Comparison of ENCODE assay signal across 32 mouse cellular contexts in genomic region chr13:116619105-116619504, GRCm38 (mm10).
"Had no signal": no experiment of that assay in that cellular context is flagged by ENCODE, and none has a peak within 500 bp of the region (broad histone marks: within the 10 kb centered on the region; RNA-seq: fewer than 3 reads in every experiment).

No protein-coding gene starts in this region.

- H3K4me2 ChIP-seq: limb, embryonic 12.5 days; limb, embryonic 13.5 days; limb, embryonic 15.5 days; liver, embryonic 11.5 days; liver, embryonic 12.5 days; liver, embryonic 13.5 days; liver, embryonic 15.5 days; lung, embryonic 14.5 days; lung, embryonic 15.5 days; midbrain, embryonic 11.5 days; midbrain, embryonic 12.5 days; midbrain, embryonic 13.5 days; midbrain, embryonic 15.5 days; neural tube, embryonic 12.5 days had no signal

- DNase-seq: left cerebral cortex, postnatal 4 days; liver; liver, embryonic 13.5 days; liver, postnatal 0 days; lung, adult 18-20 months; lung, adult 2 months; lung, embryonic 14.5 days; lung, postnatal 10 days; lung, postnatal 14 days; lung, postnatal 36 days; lung, postnatal 4 days; midbrain, embryonic 14.5 days had no signal

- H3K27me3 ChIP-seq: limb, embryonic 12.5 days; limb, embryonic 13.5 days; limb, embryonic 15.5 days; liver, embryonic 12.5 days; liver, embryonic 13.5 days; liver, embryonic 15.5 days; lung, embryonic 15.5 days; megakaryocyte, embryonic 14.5 days; midbrain, embryonic 12.5 days; midbrain, embryonic 13.5 days; midbrain, embryonic 15.5 days; neural tube, embryonic 12.5 days had no signal

- H3K4me1 ChIP-seq: limb, embryonic 10.5 days; limb, embryonic 12.5 days; limb, embryonic 13.5 days; limb, embryonic 15.5 days; liver, embryonic 12.5 days; liver, embryonic 13.5 days; liver, embryonic 15.5 days; lung, embryonic 15.5 days; megakaryocyte, embryonic 14.5 days; midbrain, embryonic 10.5 days; midbrain, embryonic 12.5 days; midbrain, embryonic 13.5 days; midbrain, embryonic 15.5 days; neural tube, embryonic 12.5 days had no signal

- H3K9ac ChIP-seq: limb, embryonic 12.5 days; limb, embryonic 13.5 days; limb, embryonic 15.5 days; liver, embryonic 12.5 days; liver, embryonic 13.5 days; liver, embryonic 14.5 days; liver, embryonic 15.5 days; liver, postnatal 0 days; lung, embryonic 14.5 days; lung, embryonic 15.5 days; midbrain, embryonic 12.5 days; midbrain, embryonic 13.5 days; midbrain, embryonic 15.5 days; neural tube, embryonic 12.5 days had no signal

- ATAC-seq: liver, embryonic 12.5 days; liver, postnatal 0 days; lung, postnatal 0 days; midbrain, embryonic 13.5 days; midbrain, embryonic 15.5 days; midbrain, embryonic 16.5 days had no signal

- H3K27ac ChIP-seq: limb, embryonic 10.5 days; limb, embryonic 12.5 days; limb, embryonic 13.5 days; limb, embryonic 15.5 days; liver, embryonic 12.5 days; liver, embryonic 13.5 days; liver, embryonic 14.5 days; liver, embryonic 15.5 days; lung, embryonic 15.5 days; macrophage; midbrain, embryonic 10.5 days; midbrain, embryonic 12.5 days; midbrain, embryonic 13.5 days; midbrain, embryonic 15.5 days; neural tube, embryonic 12.5 days had no signal

- H3K36me3 ChIP-seq: limb, embryonic 10.5 days; limb, embryonic 12.5 days; limb, embryonic 13.5 days; limb, embryonic 15.5 days; liver, embryonic 12.5 days; liver, embryonic 13.5 days; liver, embryonic 15.5 days; lung, embryonic 15.5 days; midbrain, embryonic 10.5 days; midbrain, embryonic 12.5 days; midbrain, embryonic 13.5 days; midbrain, embryonic 15.5 days; neural tube, embryonic 12.5 days had no signal

- H3K4me3 ChIP-seq: limb, embryonic 10.5 days; limb, embryonic 12.5 days; limb, embryonic 13.5 days; limb, embryonic 15.5 days; liver, embryonic 12.5 days; liver, embryonic 13.5 days; liver, embryonic 15.5 days; lung, embryonic 15.5 days; megakaryocyte, embryonic 14.5 days; midbrain, embryonic 10.5 days; midbrain, embryonic 12.5 days; midbrain, embryonic 13.5 days; midbrain, embryonic 15.5 days; myocyte; neural tube, embryonic 12.5 days had no signal

- H3K9me3 ChIP-seq: limb, embryonic 10.5 days; limb, embryonic 12.5 days; limb, embryonic 13.5 days; limb, embryonic 15.5 days; liver, embryonic 12.5 days; liver, embryonic 13.5 days; liver, embryonic 15.5 days; lung, embryonic 15.5 days; midbrain, embryonic 10.5 days; midbrain, embryonic 12.5 days; midbrain, embryonic 13.5 days; midbrain, embryonic 15.5 days; neural tube, embryonic 12.5 days had no signal
